Mouse (Mus musculus): Measurements from ENCODE around the gene Slc22a8. TPM values are rescaled to one million over a fixed set of nuclear protein-coding genes. Genes with fewer than 3 reads are reported as not detected.
A peak's percentile ranks its signal among the peaks of the same experiment; 100 is the strongest.

Gene Slc22a8
- polyA plus RNA-seq (2012; rRNA removed): 23.4 and 23.9 TPM in 2 replicates

- no peak for TF ChIP-seq CTCF (IDR thresholded peaks at IDR 0.05; ENCODE audit: extremely low read depth, insufficient read depth, low read length)
- no peak for TF ChIP-seq POLR2A (IDR thresholded peaks at IDR 0.05; ENCODE audit: extremely low read depth, insufficient read depth, low read length)
- Histone ChIP-seq H3K4me3 (ENCODE audit: insufficient read depth, low read length) (peak within 1 kb of the TSS; percentile 15; the same call in 1 of the 2 replicates), H3K4me1 (ENCODE audit: control insufficient read depth, insufficient read depth, low read length) (peaks cover 4% of the 10 kb centered on the region), H3K27ac (ENCODE audit: insufficient read depth, low read length) (0 out of 2 replicates have a peak within 1 kb of the TSS, but pooled peaks have one; percentile 5)
Measured at GRCm38 (mm10) chr19:8590954-8591353, at the start of gene Slc22a8. TSS of gene Slc22a8 (plus strand) at chr19:8591254.

DNA sequence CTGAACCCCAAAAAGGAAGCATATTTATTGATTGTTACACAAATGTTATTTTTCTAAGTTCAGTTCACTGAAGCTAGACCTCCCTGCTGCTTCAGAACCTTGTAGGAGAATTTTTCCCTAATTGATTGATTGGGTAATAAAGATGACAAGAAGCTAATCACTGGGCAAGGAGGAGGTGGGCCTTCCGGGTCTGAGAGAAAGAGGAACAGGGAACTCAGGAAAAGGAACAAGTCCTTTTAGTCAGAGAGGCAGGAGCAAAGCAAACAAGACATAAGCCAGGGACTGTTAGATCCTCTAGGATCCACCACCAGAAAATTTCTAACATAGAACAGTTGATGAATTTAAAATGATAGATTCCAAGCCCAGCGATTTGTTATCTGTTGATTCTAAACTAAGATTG lies 32.2 kb upstream of the Slc22a8 start:
- no peak overlapping the region for H3K27ac ChIP-seq (ENCODE audit: insufficient read depth, low read length)
- H3K4me1 ChIP-seq (ENCODE audit: control insufficient read depth, insufficient read depth, low read length): no peaks in the 10 kb centered on the region
- no peak for TF ChIP-seq CTCF (IDR thresholded peaks at IDR 0.05; ENCODE audit: extremely low read depth, insufficient read depth, low read length)
- no peak overlapping the region for H3K4me3 ChIP-seq (ENCODE audit: insufficient read depth, low read length)

GRCm38 (mm10) chr19:8564021-8564420 lies 27.0 kb upstream of the Slc22a8 start:
- peaks cover 2% of the 10 kb centered on the region; the same call in 1 of the 2 replicates for H3K4me1 ChIP-seq (ENCODE audit: control insufficient read depth, insufficient read depth, low read length)
- no peak overlapping the region for H3K27ac ChIP-seq (ENCODE audit: insufficient read depth, low read length)
- H3K4me3 ChIP-seq (ENCODE audit: insufficient read depth, low read length): no peak overlapping the region
- no peak for TF ChIP-seq CTCF (IDR thresholded peaks at IDR 0.05; ENCODE audit: extremely low read depth, insufficient read depth, low read length)
- no peak for TF ChIP-seq POLR2A (IDR thresholded peaks at IDR 0.05; ENCODE audit: extremely low read depth, insufficient read depth, low read length)

DNA sequence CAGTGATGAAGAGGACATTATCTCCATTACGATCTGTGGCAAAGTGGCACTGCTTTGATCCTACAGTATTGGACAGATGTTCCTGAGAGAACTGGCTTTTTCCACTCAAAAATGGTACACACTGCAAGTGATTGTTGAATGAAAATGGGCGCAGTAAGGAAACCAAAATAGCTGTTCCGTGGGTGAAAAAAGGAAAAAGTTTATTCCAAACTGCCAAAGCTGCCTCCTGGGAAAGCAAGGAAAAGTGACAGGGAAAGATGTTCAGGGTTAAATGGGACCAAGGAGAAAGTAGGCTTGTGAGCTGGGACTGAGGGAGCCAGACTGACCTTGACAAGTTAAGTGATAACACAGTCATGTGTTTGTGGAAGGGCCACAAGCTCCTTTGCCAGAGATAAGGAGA lies 26.6 kb upstream of the Slc22a8 start:
- no peak for TF ChIP-seq CTCF (IDR thresholded peaks at IDR 0.05; ENCODE audit: extremely low read depth, insufficient read depth, low read length)
- no peak for TF ChIP-seq POLR2A (IDR thresholded peaks at IDR 0.05; ENCODE audit: extremely low read depth, insufficient read depth, low read length)
- Histone ChIP-seq H3K4me3 (ENCODE audit: insufficient read depth, low read length) (no peak overlapping the region), H3K4me1 (ENCODE audit: control insufficient read depth, insufficient read depth, low read length) (peaks cover 2% of the 10 kb centered on the region; the same call in 1 of the 2 replicates), H3K27ac (ENCODE audit: insufficient read depth, low read length) (peak overlapping the region; percentile 53; the same call in 1 of the 2 replicates)

DNA sequence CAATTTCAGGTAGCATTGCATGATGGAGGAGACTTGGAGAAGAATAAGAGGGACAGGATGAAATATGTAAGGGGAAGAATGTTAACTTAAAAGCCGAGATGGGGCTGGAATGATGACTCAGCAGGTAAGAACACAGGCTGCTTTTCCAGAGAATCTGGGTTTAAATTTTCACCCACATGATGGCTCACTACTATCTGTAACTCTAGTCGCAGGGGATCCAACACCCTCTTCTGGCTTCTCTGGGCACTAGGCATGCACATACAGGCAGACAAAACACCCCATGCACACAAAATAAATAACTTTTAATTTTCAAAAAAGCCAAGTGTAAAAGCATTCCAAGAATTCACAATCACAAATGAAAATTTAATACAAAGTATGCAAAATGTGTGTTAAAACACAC lies 25.8 kb upstream of the Slc22a8 start:
- no peak overlapping the region for H3K27ac ChIP-seq (ENCODE audit: insufficient read depth, low read length)

GRCm38 (mm10) chr19:8565985-8566384 lies 25.1 kb upstream of the Slc22a8 start:
- Histone ChIP-seq H3K27ac (ENCODE audit: insufficient read depth, low read length) (no peak overlapping the region; the same call in 1 of the 2 replicates), H3K4me3 (ENCODE audit: insufficient read depth, low read length) (no peak overlapping the region), H3K4me1 (ENCODE audit: control insufficient read depth, insufficient read depth, low read length) (peaks cover 2% of the 10 kb centered on the region; the same call in 1 of the 2 replicates)
- no peak for TF ChIP-seq CTCF (IDR thresholded peaks at IDR 0.05; ENCODE audit: extremely low read depth, insufficient read depth, low read length)
- TF ChIP-seq POLR2A (IDR thresholded peaks at IDR 0.05; ENCODE audit: extremely low read depth, insufficient read depth, low read length): no peak

More for the DNA sequence above, 25.8 kb upstream of the Slc22a8 start:
- TF ChIP-seq CTCF (IDR thresholded peaks at IDR 0.05; ENCODE audit: extremely low read depth, insufficient read depth, low read length) (no peak), POLR2A (IDR thresholded peaks at IDR 0.05; ENCODE audit: extremely low read depth, insufficient read depth, low read length) (no peak)
- Histone ChIP-seq H3K4me3 (ENCODE audit: insufficient read depth, low read length) (no peak overlapping the region), H3K4me1 (ENCODE audit: control insufficient read depth, insufficient read depth, low read length) (peaks cover 2% of the 10 kb centered on the region; the same call in 1 of the 2 replicates)

- Histone ChIP-seq H3K4me1 (ENCODE audit: control insufficient read depth, insufficient read depth, low read length) (peaks cover 2% of the 10 kb centered on the region), H3K27ac (ENCODE audit: insufficient read depth, low read length) (no peak overlapping the region), H3K4me3 (ENCODE audit: insufficient read depth, low read length) (no peak overlapping the region)
- TF ChIP-seq POLR2A (IDR thresholded peaks at IDR 0.05; ENCODE audit: extremely low read depth, insufficient read depth, low read length) (no peak), CTCF (IDR thresholded peaks at IDR 0.05; ENCODE audit: extremely low read depth, insufficient read depth, low read length) (peak; percentile 45; the same call in 1 of the 2 replicates)
Measured at GRCm38 (mm10) chr19:8567104-8567880, 23.8 kb upstream of the Slc22a8 start.

GRCm38 (mm10) chr19:8569453-8569863 lies 21.6 kb upstream of the Slc22a8 start:
- Histone ChIP-seq H3K4me3 (ENCODE audit: insufficient read depth, low read length) (peak overlapping the region; percentile 36; the same call in 1 of the 2 replicates), H3K27ac (ENCODE audit: insufficient read depth, low read length) (no peak overlapping the region), H3K4me1 (ENCODE audit: control insufficient read depth, insufficient read depth, low read length) (no peaks in the 10 kb centered on the region; the same call in none of the 2 replicates)
- peak; percentile 62 for TF ChIP-seq CTCF (IDR thresholded peaks at IDR 0.05; ENCODE audit: extremely low read depth, insufficient read depth, low read length)
- TF ChIP-seq POLR2A (IDR thresholded peaks at IDR 0.05; ENCODE audit: extremely low read depth, insufficient read depth, low read length): no peak

- H3K4me1 ChIP-seq (ENCODE audit: control insufficient read depth, insufficient read depth, low read length): no peaks in the 10 kb centered on the region; the same call in none of the 2 replicates
- no peak for TF ChIP-seq POLR2A (IDR thresholded peaks at IDR 0.05; ENCODE audit: extremely low read depth, insufficient read depth, low read length)
- TF ChIP-seq CTCF (IDR thresholded peaks at IDR 0.05; ENCODE audit: extremely low read depth, insufficient read depth, low read length): no peak
- no peak overlapping the region for H3K4me3 ChIP-seq (ENCODE audit: insufficient read depth, low read length)
- no peak overlapping the region for H3K27ac ChIP-seq (ENCODE audit: insufficient read depth, low read length)
Measured at GRCm38 (mm10) chr19:8570341-8571040, 20.6 kb upstream of the Slc22a8 start.

Data from cortical plate, adult 2 months (tissue).